Mouse (Mus musculus): ENCODE results near the gene Zfp410. TPM values are rescaled to one million over a fixed set of nuclear protein-coding genes. Genes with fewer than 3 reads are reported as not detected.

The Zfp410 gene
- polyA plus RNA-seq, 1 experiment: 18.8 TPM

GRCm38 (mm10) chr12:84382369-84382768 is 65.7 kb downstream of the Zfp410 start:
- DNase-seq: no peak

GRCm38 (mm10) chr12:84384644-84385081 is 68.0 kb downstream of the Zfp410 start:
- peak overlapping the region; percentile 75 for H3K27ac ChIP-seq (ENCODE audit: insufficient read depth, low read depth, low read length)
- TF ChIP-seq CTCF (conservative IDR thresholded peaks at IDR 0.05; ENCODE audit: insufficient read depth, insufficient read length, low read depth, low read length) (no peak), POLR2A (IDR thresholded peaks at IDR 0.05; ENCODE audit: low read depth, low read length) (no peak)
- no peak overlapping the region for H3K4me3 ChIP-seq (ENCODE audit: insufficient read depth, low read depth, low read length)
- H3K27me3 ChIP-seq (replicated peaks; ENCODE audit: control insufficient read depth, insufficient read depth, low read length): no peaks in the 10 kb centered on the region
- DNase-seq: peak; percentile 94
- H3K36me3 ChIP-seq (ENCODE audit: control insufficient read depth, insufficient read depth, low read length): no peaks in the 10 kb centered on the region; the same call in none of the 2 replicates
- H3K4me1 ChIP-seq (ENCODE audit: control insufficient read depth, insufficient read depth, low read length): peaks cover 26% of the 10 kb centered on the region
- 25% methylated on average over 5 of the region's 5 CpGs for WGBS

More at GRCm38 (mm10) chr12:84382369-84382768, 65.7 kb downstream of the Zfp410 start:
- H3K36me3 ChIP-seq (ENCODE audit: control insufficient read depth, insufficient read depth, low read length): no peaks in the 10 kb centered on the region; the same call in none of the 2 replicates
- no peak overlapping the region for H3K27ac ChIP-seq (ENCODE audit: insufficient read depth, low read depth, low read length)
- TF ChIP-seq CTCF (conservative IDR thresholded peaks at IDR 0.05; ENCODE audit: insufficient read depth, insufficient read length, low read depth, low read length): no peak
- TF ChIP-seq POLR2A (IDR thresholded peaks at IDR 0.05; ENCODE audit: low read depth, low read length): no peak
- 88% methylated on average over 4 of the region's 4 CpGs for WGBS
- no peak overlapping the region for H3K4me3 ChIP-seq (ENCODE audit: insufficient read depth, low read depth, low read length)
- peaks cover 14% of the 10 kb centered on the region; the same call in 1 of the 2 replicates for H3K4me1 ChIP-seq (ENCODE audit: control insufficient read depth, insufficient read depth, low read length)
- no peaks in the 10 kb centered on the region for H3K27me3 ChIP-seq (replicated peaks; ENCODE audit: control insufficient read depth, insufficient read depth, low read length)

DNA sequence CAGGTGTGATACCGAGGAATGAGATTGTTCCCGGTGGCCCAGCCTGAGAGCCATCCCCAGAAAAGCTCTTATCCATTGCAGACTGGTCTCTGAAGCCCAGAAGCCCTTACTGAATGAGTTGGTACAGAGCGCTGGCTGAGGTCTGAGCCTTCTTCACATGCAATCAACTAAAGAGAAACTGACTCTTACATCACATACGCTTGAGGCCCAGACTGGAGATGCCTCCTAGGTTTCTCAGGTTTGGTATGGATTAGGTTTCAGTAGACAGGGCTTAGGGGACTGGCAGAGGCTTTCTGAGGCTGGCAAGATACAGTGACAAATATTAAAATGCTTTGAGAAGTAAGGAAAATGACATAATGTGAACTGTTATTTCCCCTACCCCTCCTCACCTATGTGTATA is 68.8 kb downstream of the Zfp410 start:
- no peaks in the 10 kb centered on the region for H3K27me3 ChIP-seq (replicated peaks; ENCODE audit: control insufficient read depth, insufficient read depth, low read length)
- no peak for DNase-seq
- H3K27ac ChIP-seq (ENCODE audit: insufficient read depth, low read depth, low read length): peak overlapping the region; percentile 75
- H3K4me1 ChIP-seq (ENCODE audit: control insufficient read depth, insufficient read depth, low read length): peaks cover 26% of the 10 kb centered on the region
- TF ChIP-seq POLR2A (IDR thresholded peaks at IDR 0.05; ENCODE audit: low read depth, low read length): no peak
- TF ChIP-seq CTCF (conservative IDR thresholded peaks at IDR 0.05; ENCODE audit: insufficient read depth, insufficient read length, low read depth, low read length): no peak
- no peaks in the 10 kb centered on the region; the same call in none of the 2 replicates for H3K36me3 ChIP-seq (ENCODE audit: control insufficient read depth, insufficient read depth, low read length)
- H3K4me3 ChIP-seq (ENCODE audit: insufficient read depth, low read depth, low read length): no peak overlapping the region
- WGBS: 88% methylated on average over 4 of the region's 4 CpGs

DNA sequence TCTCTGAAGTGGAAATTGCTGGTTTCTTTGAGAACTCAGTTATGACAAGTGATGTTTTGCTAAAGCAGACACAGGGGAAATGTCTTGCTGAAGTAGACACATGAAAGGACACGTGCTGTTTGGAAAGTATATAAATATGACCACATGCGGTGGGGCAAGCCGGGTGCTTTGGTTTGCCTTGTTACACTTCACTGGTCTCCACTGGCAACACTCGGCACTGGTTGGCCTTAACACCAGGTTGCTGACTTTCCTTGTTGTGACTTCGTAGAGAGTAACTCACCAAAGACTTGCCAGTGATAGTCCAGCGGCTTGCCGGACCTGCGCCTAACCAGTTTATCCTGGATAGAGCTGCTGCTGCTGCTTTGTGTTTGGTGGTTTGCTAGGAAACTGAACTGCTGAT is 71.4 kb downstream of the Zfp410 start:
- Histone ChIP-seq H3K4me3 (ENCODE audit: insufficient read depth, low read depth, low read length) (no peak overlapping the region), H3K27ac (ENCODE audit: insufficient read depth, low read depth, low read length) (peak overlapping the region; percentile 78), H3K36me3 (ENCODE audit: control insufficient read depth, insufficient read depth, low read length) (no peaks in the 10 kb centered on the region; the same call in none of the 2 replicates), H3K4me1 (ENCODE audit: control insufficient read depth, insufficient read depth, low read length) (peaks cover 26% of the 10 kb centered on the region), H3K27me3 (replicated peaks; ENCODE audit: control insufficient read depth, insufficient read depth, low read length) (no peaks in the 10 kb centered on the region)
- TF ChIP-seq CTCF (conservative IDR thresholded peaks at IDR 0.05; ENCODE audit: insufficient read depth, insufficient read length, low read depth, low read length) (no peak), POLR2A (IDR thresholded peaks at IDR 0.05; ENCODE audit: low read depth, low read length) (no peak)
- DNase-seq: peak; percentile 75
- 37% methylated on average over 8 of the region's 8 CpGs for WGBS

DNA sequence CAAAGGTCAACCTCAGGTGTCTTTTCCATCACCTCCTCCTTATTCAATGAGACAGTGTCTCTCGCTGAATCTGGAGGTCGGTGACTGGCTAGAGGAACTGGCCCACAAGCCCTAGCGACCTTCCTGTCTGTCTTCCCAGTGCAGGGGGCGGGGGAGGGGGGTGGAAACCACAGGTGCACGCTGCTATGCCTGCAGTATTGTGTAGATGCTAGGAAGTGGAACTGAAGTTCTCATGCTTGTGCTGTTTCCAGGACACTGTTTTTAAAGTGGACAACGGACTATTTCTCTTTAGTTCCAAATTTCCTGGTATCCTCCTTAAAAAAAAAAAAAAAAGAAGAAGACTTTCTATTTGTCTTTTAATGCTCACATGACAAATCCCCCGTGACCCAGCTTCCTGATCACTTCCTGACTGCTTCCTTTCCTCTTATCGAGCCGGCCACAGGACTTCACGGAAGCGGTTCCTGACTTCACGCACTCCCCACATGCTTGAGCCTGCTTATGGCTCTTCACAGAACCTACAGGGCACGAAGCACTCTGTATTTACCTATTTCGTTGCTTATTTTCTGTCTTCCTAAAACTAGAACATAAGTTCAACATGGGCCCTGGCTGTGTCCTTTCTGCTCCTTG is 72.2 kb downstream of the Zfp410 start:
- no peaks in the 10 kb centered on the region; the same call in none of the 2 replicates for H3K36me3 ChIP-seq (ENCODE audit: control insufficient read depth, insufficient read depth, low read length)
- TF ChIP-seq POLR2A (IDR thresholded peaks at IDR 0.05; ENCODE audit: low read depth, low read length) (no peak), CTCF (conservative IDR thresholded peaks at IDR 0.05; ENCODE audit: insufficient read depth, insufficient read length, low read depth, low read length) (no peak)

GRCm38 (mm10) chr12:84390336-84390735 is 73.7 kb downstream of the Zfp410 start:
- H3K4me1 ChIP-seq (ENCODE audit: control insufficient read depth, insufficient read depth, low read length): peaks cover 14% of the 10 kb centered on the region
- H3K36me3 ChIP-seq (ENCODE audit: control insufficient read depth, insufficient read depth, low read length): no peaks in the 10 kb centered on the region; the same call in none of the 2 replicates
- no peak overlapping the region for H3K4me3 ChIP-seq (ENCODE audit: insufficient read depth, low read depth, low read length)
- no peak for DNase-seq
- no peak overlapping the region for H3K27ac ChIP-seq (ENCODE audit: insufficient read depth, low read depth, low read length)
- WGBS: 91% methylated on average over 6 of the region's 6 CpGs
- H3K27me3 ChIP-seq (replicated peaks; ENCODE audit: control insufficient read depth, insufficient read depth, low read length): no peaks in the 10 kb centered on the region
- TF ChIP-seq POLR2A (IDR thresholded peaks at IDR 0.05; ENCODE audit: low read depth, low read length) (no peak), CTCF (conservative IDR thresholded peaks at IDR 0.05; ENCODE audit: insufficient read depth, insufficient read length, low read depth, low read length) (no peak)

More for the DNA sequence above, 72.2 kb downstream of the Zfp410 start:
- peak overlapping the region; percentile 78 for H3K27ac ChIP-seq (ENCODE audit: insufficient read depth, low read depth, low read length)
- peak; percentile 46 for DNase-seq
- peaks cover 26% of the 10 kb centered on the region for H3K4me1 ChIP-seq (ENCODE audit: control insufficient read depth, insufficient read depth, low read length)
- no peaks in the 10 kb centered on the region for H3K27me3 ChIP-seq (replicated peaks; ENCODE audit: control insufficient read depth, insufficient read depth, low read length)
- no peak overlapping the region for H3K4me3 ChIP-seq (ENCODE audit: insufficient read depth, low read depth, low read length)
- WGBS: 54% methylated on average over 14 of the region's 14 CpGs

- WGBS: 93% methylated on average over 4 of the region's 4 CpGs
- H3K27me3 ChIP-seq (replicated peaks; ENCODE audit: control insufficient read depth, insufficient read depth, low read length): no peaks in the 10 kb centered on the region
- H3K4me3 ChIP-seq (ENCODE audit: insufficient read depth, low read depth, low read length): no peak overlapping the region
- DNase-seq: no peak
- no peak overlapping the region for H3K27ac ChIP-seq (ENCODE audit: insufficient read depth, low read depth, low read length)
- TF ChIP-seq CTCF (conservative IDR thresholded peaks at IDR 0.05; ENCODE audit: insufficient read depth, insufficient read length, low read depth, low read length): no peak
- peaks cover 12% of the 10 kb centered on the region for H3K4me1 ChIP-seq (ENCODE audit: control insufficient read depth, insufficient read depth, low read length)
- H3K36me3 ChIP-seq (ENCODE audit: control insufficient read depth, insufficient read depth, low read length): peaks cover 4% of the 10 kb centered on the region; the same call in 1 of the 2 replicates
These were observed 76.0 kb downstream of the Zfp410 start for GRCm38 (mm10) chr12:84392681-84393080.

Other genes with a start within 250 kb of the Zfp410 start
- 0.12 and 0.16 TPM in 2 replicates for gene Acot5, start 247.5 kb upstream of the Zfp410 start, polyA plus RNA-seq (2012; rRNA removed)
- gene Acot6, start 216.2 kb upstream of the Zfp410 start, polyA plus RNA-seq (2012; rRNA removed): 6.9 and 7.1 TPM in 2 replicates
- 5.0 and 6.3 TPM in 2 replicates for gene Dnal1, start 202.5 kb upstream of the Zfp410 start, polyA plus RNA-seq (2012; rRNA removed)
- 0.05 TPM in 1 of 2 replicates, not detected in the other for gene Pnma1, start 168.4 kb upstream of the Zfp410 start, polyA plus RNA-seq (2012; rRNA removed)
- 6.7 and 7.4 TPM in 2 replicates for gene Elmsan1, start 98.0 kb upstream of the Zfp410 start, polyA plus RNA-seq (2012; rRNA removed)
- 31.0 and 50.5 TPM in 2 replicates for gene Ptgr2, start 31.6 kb upstream of the Zfp410 start, polyA plus RNA-seq (2012; rRNA removed)
- 47.7 and 51.2 TPM in 2 replicates for gene Coq6, start 44.8 kb downstream of the Zfp410 start, polyA plus RNA-seq (2012; rRNA removed)
- 1.2 and 1.3 TPM in 2 replicates for gene Fam161b, start 45.0 kb downstream of the Zfp410 start, polyA plus RNA-seq (2012; rRNA removed)
- 100 and 111 TPM in 2 replicates for gene Entpd5, start 92.2 kb downstream of the Zfp410 start, polyA plus RNA-seq (2012; rRNA removed)
- 0.46 and 0.58 TPM in 2 replicates for gene Bbof1, start 92.2 kb downstream of the Zfp410 start, polyA plus RNA-seq (2012; rRNA removed)
- gene Rnf113a2, start 100.3 kb downstream of the Zfp410 start, polyA plus RNA-seq (2012; rRNA removed): 5.6 and 6.2 TPM in 2 replicates
- gene Aldh6a1, start 134.2 kb downstream of the Zfp410 start, polyA plus RNA-seq (2012; rRNA removed): 245 and 297 TPM in 2 replicates
- gene Lin52, start 134.6 kb downstream of the Zfp410 start, polyA plus RNA-seq (2012; rRNA removed): 21.6 and 26.3 TPM in 2 replicates

All from kidney, adult 2 months (tissue).